Mouse (Mus musculus) megakaryocyte, embryonic 14.5 days (primary cell): ENCODE measurements around the gene Zswim1.

Source experiments
- FLI1 ChIP-seq: IDR thresholded peaks from 2 replicates; pipeline ENCODE4 v1.6.1; 2012; ENCODE audit warnings: low read length, inconsistent platforms, mixed read lengths
- GATA1 ChIP-seq: IDR thresholded peaks from 3 replicates; pipeline ENCODE4 v1.6.1; 2012; ENCODE audit warnings: mixed read lengths, low read length, inconsistent platforms, borderline replicate concordance

- TF ChIP-seq FLI1: no peak
- TF ChIP-seq GATA1: no peak
These were observed 36.7 kb downstream of the Zswim1 start for GRCm38 (mm10) chr2:164859155-164859554.
